Mouse (Mus musculus): ENCODE data around the gene Tor2a. TPM values are rescaled to one million over a fixed set of nuclear protein-coding genes. Genes with fewer than 3 reads are reported as not detected.

Gene Tor2a
- 35.7 TPM for polyA plus RNA-seq (2012; fragmentation: generic; extraction: Trizol)
- long read RNA-seq, experiment 1, transcript Tor2a-206 (5 exons, 915 nt) = minor isoform, 5 of 57 reads
- long read RNA-seq, experiment 1, transcript Tor2a-201 (5 exons, 1,536 nt) = major isoform, 46 of 57 reads
- long read RNA-seq, experiment 1, partial matches to known transcripts = 1 of 57 reads
- long read RNA-seq, experiment 1, other reads (novel, unspliced or antisense) = 3 of 57 reads
- long read RNA-seq, experiment 2, transcript Tor2a-201 (5 exons, 1,536 nt) = major isoform, 135 of 165 reads
- long read RNA-seq, experiment 2, transcript Tor2a-206 (5 exons, 915 nt) = minor isoform, 7 of 165 reads
- long read RNA-seq, experiment 2, partial matches to known transcripts = 1 of 165 reads
- long read RNA-seq, experiment 2, other reads (novel, unspliced or antisense) = 19 of 165 reads

DNA sequence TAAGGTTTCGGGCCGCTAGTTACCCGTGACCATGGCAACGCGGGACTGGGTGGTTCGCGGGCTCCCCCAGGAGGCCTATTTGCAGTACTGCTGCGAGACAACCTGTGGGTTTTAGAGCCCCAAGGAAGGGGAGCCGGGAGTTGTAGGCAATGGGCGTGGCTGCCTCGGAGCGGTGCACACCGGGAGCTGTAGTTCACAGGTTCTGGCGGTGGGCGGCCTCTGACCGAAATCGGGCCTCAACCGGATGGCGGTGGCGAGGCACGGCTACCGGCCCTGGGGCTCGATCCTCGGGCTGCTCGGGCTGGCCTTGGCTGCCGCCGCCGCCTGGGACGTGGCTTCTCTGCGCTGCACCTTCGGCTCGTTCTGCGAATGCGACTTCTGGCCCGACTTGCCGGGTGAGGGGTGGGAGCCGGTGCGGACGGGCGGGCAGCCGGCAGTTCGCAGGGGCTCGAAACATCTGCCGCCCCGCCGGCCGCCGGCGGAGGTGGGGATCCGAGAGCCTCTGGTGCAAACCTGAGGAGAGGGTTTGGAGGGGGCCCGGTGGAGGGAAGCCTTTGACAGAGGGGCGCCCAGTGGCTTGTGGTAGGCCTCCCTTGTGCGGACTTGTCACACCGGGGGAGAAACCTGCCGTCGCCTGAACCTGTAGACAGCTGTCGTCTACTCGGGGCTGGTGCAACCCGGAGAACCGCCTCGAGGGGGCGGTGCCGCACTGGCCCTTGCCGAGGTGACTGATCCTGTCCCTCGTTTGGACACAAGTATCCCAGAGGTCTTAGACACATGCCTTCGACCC is at the start of gene Tor2a:
TSS of gene Tor2a (plus strand) at position 179 of the 790 bp plus-strand sequence.
- Histone ChIP-seq H3K4me3 (ENCODE audit: insufficient read depth, poor library complexity, severe bottlenecking) (peak within 1 kb of the TSS; percentile 55), H3K79me3 (ENCODE audit: low read depth) (no peaks in the 10 kb centered on the region), H3K27me3 (ENCODE audit: control insufficient read depth, insufficient read depth, insufficient read length) (peaks cover 6% of the 10 kb centered on the region), H3K79me2 (ENCODE audit: control insufficient read depth, insufficient read depth) (no peaks in the 10 kb centered on the region), H3ac (ENCODE audit: control insufficient read depth, insufficient read length, low read depth) (peak within 1 kb of the TSS; percentile 98), H3K36me3 (ENCODE audit: control insufficient read depth, insufficient read depth) (peaks cover 10% of the 10 kb centered on the region)
- TF ChIP-seq CEBPB (IDR thresholded peaks at IDR 0.05; ENCODE audit: low read depth) = no peak
- no peak for TF ChIP-seq FOSL1 (IDR thresholded peaks at IDR 0.05; ENCODE audit: insufficient read depth, low read length, poor library complexity, severe bottlenecking)
- peak; percentile 33 for TF ChIP-seq MYOD1 (IDR thresholded peaks at IDR 0.05; ENCODE audit: control insufficient read depth, insufficient read length, low read depth)
- TF ChIP-seq CTCF (IDR thresholded peaks at IDR 0.05; ENCODE audit: control insufficient read depth, insufficient read depth, insufficient read length) = peak; percentile 94
- no peak for TF ChIP-seq MAX (IDR thresholded peaks at IDR 0.05)
- no peak for TF ChIP-seq USF1 (IDR thresholded peaks at IDR 0.05; ENCODE audit: low read depth)
- no peak for TF ChIP-seq MYOG (IDR thresholded peaks at IDR 0.05; ENCODE audit: control insufficient read depth, extremely low read depth, insufficient read length)

DNA sequence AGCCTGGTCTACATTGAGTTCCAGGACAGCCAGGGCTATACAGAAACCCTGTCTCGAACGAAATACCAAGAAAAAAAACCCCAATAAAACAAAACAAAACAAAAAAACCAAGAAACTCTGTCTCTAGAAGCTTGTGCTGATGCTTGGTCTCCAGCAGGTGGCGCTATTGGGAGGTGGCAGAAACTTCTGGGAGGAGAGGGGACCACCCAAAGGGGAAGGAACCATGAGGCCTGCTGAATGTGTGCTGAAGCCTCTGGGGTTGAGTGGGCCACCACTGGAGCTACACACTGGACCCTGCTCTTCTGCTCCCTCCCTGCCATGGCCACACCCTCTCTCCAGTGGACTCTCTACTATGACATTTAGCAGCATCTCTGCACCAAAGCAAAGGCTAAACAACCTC is 48.4 kb upstream of the Tor2a start:
- Histone ChIP-seq H3K79me3 (ENCODE audit: low read depth) (peaks cover 47% of the 10 kb centered on the region), H3K79me2 (ENCODE audit: control insufficient read depth, insufficient read depth) (peaks cover 71% of the 10 kb centered on the region), H3ac (ENCODE audit: control insufficient read depth, insufficient read length, low read depth) (no peak overlapping the region), H3K27me3 (ENCODE audit: control insufficient read depth, insufficient read depth, insufficient read length) (no peaks in the 10 kb centered on the region), H3K36me3 (ENCODE audit: control insufficient read depth, insufficient read depth) (peaks cover 81% of the 10 kb centered on the region), H3K4me3 (ENCODE audit: insufficient read depth, poor library complexity, severe bottlenecking) (no peak overlapping the region)
- TF ChIP-seq FOSL1 (IDR thresholded peaks at IDR 0.05; ENCODE audit: insufficient read depth, low read length, poor library complexity, severe bottlenecking) (no peak), CEBPB (IDR thresholded peaks at IDR 0.05; ENCODE audit: low read depth) (no peak), CTCF (IDR thresholded peaks at IDR 0.05; ENCODE audit: control insufficient read depth, insufficient read depth, insufficient read length) (no peak)

DNA sequence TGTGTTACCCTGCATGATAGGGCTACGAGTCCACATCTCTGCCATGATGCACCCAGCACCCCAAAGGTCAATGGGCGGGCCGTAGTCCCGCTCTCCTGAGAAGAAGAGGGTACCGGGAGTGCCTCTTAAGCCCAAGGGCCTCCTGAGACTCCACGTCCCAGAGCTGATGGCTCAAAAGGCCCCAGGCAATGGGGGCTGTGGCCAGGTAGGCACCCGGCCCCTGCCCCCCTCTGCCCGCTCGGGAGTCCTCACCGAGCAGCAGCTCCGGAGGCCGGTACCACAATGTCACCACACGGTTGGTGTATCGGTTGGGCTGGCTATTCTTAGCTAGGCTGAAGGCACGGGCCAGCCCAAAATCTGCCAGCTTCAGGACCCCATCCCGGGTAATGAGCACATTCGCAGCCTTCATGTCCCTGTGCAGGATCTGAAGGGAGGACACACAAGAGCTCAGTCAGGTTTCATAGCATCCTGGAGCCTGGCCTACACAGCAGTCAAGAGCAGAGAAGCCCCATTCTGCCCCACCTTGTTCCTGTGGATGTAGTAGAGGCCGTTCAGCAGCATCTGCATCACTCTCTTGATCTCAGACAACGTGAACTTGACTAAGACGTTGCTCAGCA is 47.4 kb upstream of the Tor2a start:
- H3K79me2 ChIP-seq (ENCODE audit: control insufficient read depth, insufficient read depth) = peaks cover 71% of the 10 kb centered on the region
- H3K4me3 ChIP-seq (ENCODE audit: insufficient read depth, poor library complexity, severe bottlenecking) = no peak overlapping the region
- peaks cover 71% of the 10 kb centered on the region for H3K36me3 ChIP-seq (ENCODE audit: control insufficient read depth, insufficient read depth)
- peaks cover 47% of the 10 kb centered on the region for H3K79me3 ChIP-seq (ENCODE audit: low read depth)
- H3K27me3 ChIP-seq (ENCODE audit: control insufficient read depth, insufficient read depth, insufficient read length) = no peaks in the 10 kb centered on the region
- no peak overlapping the region for H3ac ChIP-seq (ENCODE audit: control insufficient read depth, insufficient read length, low read depth)
- no peak for TF ChIP-seq CTCF (IDR thresholded peaks at IDR 0.05; ENCODE audit: control insufficient read depth, insufficient read depth, insufficient read length)
- TF ChIP-seq MYOD1 (IDR thresholded peaks at IDR 0.05; ENCODE audit: control insufficient read depth, insufficient read length, low read depth) = no peak
- TF ChIP-seq CEBPB (IDR thresholded peaks at IDR 0.05; ENCODE audit: low read depth) = no peak
- TF ChIP-seq USF1 (IDR thresholded peaks at IDR 0.05; ENCODE audit: low read depth) = no peak
- TF ChIP-seq MYOG (IDR thresholded peaks at IDR 0.05; ENCODE audit: control insufficient read depth, extremely low read depth, insufficient read length) = no peak

DNA sequence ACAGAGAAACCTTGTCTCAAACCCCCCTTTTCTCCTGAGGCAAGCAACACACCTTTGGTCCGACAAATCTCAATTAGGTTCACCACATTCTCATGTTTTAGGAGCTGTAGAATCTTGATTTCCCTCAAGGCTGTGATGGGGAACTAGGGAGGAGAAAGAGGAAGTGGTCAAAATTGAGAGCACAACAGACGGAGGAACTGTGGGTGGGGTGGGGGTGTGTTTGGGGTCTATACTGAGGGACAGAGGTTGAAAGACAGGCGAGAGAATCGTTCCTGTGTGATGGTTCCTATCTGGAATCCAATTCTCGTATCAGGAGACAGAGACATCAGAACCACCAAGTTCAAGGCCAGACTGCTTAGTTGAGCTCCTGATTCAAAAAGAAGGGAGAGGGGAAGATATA is 46.6 kb upstream of the Tor2a start:
- peaks cover 71% of the 10 kb centered on the region for H3K79me2 ChIP-seq (ENCODE audit: control insufficient read depth, insufficient read depth)
- TF ChIP-seq CEBPB (IDR thresholded peaks at IDR 0.05; ENCODE audit: low read depth) = no peak
- no peak for TF ChIP-seq MAX (IDR thresholded peaks at IDR 0.05)
- TF ChIP-seq FOSL1 (IDR thresholded peaks at IDR 0.05; ENCODE audit: insufficient read depth, low read length, poor library complexity, severe bottlenecking) = no peak
- TF ChIP-seq MYOG (IDR thresholded peaks at IDR 0.05; ENCODE audit: control insufficient read depth, extremely low read depth, insufficient read length) = no peak
- TF ChIP-seq CTCF (IDR thresholded peaks at IDR 0.05; ENCODE audit: control insufficient read depth, insufficient read depth, insufficient read length) = no peak
- TF ChIP-seq USF1 (IDR thresholded peaks at IDR 0.05; ENCODE audit: low read depth) = no peak
- no peak overlapping the region for H3K4me3 ChIP-seq (ENCODE audit: insufficient read depth, poor library complexity, severe bottlenecking)
- peaks cover 47% of the 10 kb centered on the region for H3K79me3 ChIP-seq (ENCODE audit: low read depth)
- H3K36me3 ChIP-seq (ENCODE audit: control insufficient read depth, insufficient read depth) = peaks cover 63% of the 10 kb centered on the region
- no peaks in the 10 kb centered on the region for H3K27me3 ChIP-seq (ENCODE audit: control insufficient read depth, insufficient read depth, insufficient read length)
- H3ac ChIP-seq (ENCODE audit: control insufficient read depth, insufficient read length, low read depth) = no peak overlapping the region

DNA sequence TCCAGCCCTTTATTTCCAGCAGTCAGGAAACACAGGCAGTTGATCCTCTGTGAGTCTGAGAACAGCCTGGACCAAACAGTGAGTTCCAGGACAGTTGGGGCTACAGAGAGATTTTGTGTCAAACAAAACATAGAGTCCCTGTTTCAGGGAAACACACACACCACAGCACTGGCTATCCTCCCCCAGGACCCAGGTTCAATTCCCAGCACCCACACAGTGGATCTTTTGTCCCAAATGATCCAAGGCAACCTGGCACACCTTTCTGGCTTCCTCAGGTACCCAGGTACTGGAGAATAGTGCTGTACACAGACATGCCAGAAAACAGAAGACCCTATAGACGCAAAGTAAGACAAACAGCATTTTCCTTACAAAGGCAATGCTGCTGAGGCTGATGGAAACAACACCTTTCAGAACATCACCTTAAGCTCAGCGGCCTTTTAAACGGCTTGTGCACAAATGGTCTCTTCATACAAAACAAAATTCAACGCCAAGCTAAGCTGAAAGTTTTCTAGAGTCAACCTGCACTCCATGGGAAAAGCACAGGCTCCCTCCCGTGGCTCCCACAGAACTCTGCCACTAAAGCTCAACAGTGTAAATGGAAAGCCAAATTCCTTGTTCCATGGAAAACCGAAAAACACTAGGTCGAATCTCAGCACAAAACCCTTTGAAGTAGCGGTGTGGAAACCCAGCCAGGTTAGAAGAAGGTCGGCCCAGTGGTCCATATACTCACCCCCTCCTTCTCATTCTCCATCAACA is 45.6 kb upstream of the Tor2a start:
- TF ChIP-seq USF1 (IDR thresholded peaks at IDR 0.05; ENCODE audit: low read depth) (no peak), MYOD1 (IDR thresholded peaks at IDR 0.05; ENCODE audit: control insufficient read depth, insufficient read length, low read depth) (no peak), CTCF (IDR thresholded peaks at IDR 0.05; ENCODE audit: control insufficient read depth, insufficient read depth, insufficient read length) (no peak)
- peaks cover 44% of the 10 kb centered on the region for H3K79me3 ChIP-seq (ENCODE audit: low read depth)
- H3ac ChIP-seq (ENCODE audit: control insufficient read depth, insufficient read length, low read depth) = peak overlapping the region; percentile 93
- peak overlapping the region; percentile 96 for H3K4me3 ChIP-seq (ENCODE audit: insufficient read depth, poor library complexity, severe bottlenecking)
- H3K79me2 ChIP-seq (ENCODE audit: control insufficient read depth, insufficient read depth) = peaks cover 62% of the 10 kb centered on the region
- H3K27me3 ChIP-seq (ENCODE audit: control insufficient read depth, insufficient read depth, insufficient read length) = no peaks in the 10 kb centered on the region
- H3K36me3 ChIP-seq (ENCODE audit: control insufficient read depth, insufficient read depth) = peaks cover 53% of the 10 kb centered on the region
